Mouse (Mus musculus) heart, embryonic 11.5 days (tissue): Measurements from ENCODE around the gene Rab22a. TPM values are rescaled to one million over a fixed set of nuclear protein-coding genes. Genes with fewer than 3 reads are reported as not detected.
"Not testable (repeated sequence)": the region's sequence is repeated elsewhere in the genome, so short reads cannot be mapped to it uniquely, and the experiment has no call there.

ENCODE experiments used
- ATAC-seq: fragments of 200-750 bp; cut with Nextera tagmentation; replicated peaks from 2 replicates; pipeline ENCODE4 v1.8.0; 2017; ENCODE audit warnings: moderate library complexity; ENCODE audit not compliant: insufficient number of reproducible peaks, low FRiP score, low TSS enrichment
- H3K27ac ChIP-seq: fragments of 300-500 bp; sonication (generic); 2 replicates; pipeline ENCODE4 v1.5.1; 2014; ENCODE audit warnings: mild to moderate bottlenecking, low read depth, low read length
- H3K27me3 ChIP-seq: fragments of 300-500 bp; sonication (generic); 2 replicates; pipeline ENCODE4 v1.6.1; 2014; ENCODE audit warnings: mild to moderate bottlenecking, low read length, mixed read lengths; ENCODE audit not compliant: control insufficient read depth, insufficient read depth
- H3K36me3 ChIP-seq: fragments of 300-500 bp; sonication (generic); 2 replicates; pipeline ENCODE4 v1.6.1; 2014; ENCODE audit warnings: mild to moderate bottlenecking, low read length, moderate library complexity, mixed read lengths; ENCODE audit not compliant: control insufficient read depth, insufficient read depth
- H3K4me1 ChIP-seq: fragments of 300-500 bp; sonication (generic); 2 replicates; pipeline ENCODE4 v1.6.1; 2014; ENCODE audit warnings: low read length; ENCODE audit not compliant: control insufficient read depth, insufficient read depth
- H3K4me2 ChIP-seq: fragments of 300-500 bp; sonication (generic); 2 replicates; pipeline ENCODE4 v1.6.1; 2014; ENCODE audit warnings: mild to moderate bottlenecking, moderate library complexity
- H3K4me3 ChIP-seq: fragments of 300-500 bp; sonication (generic); 2 replicates; pipeline ENCODE4 v1.5.1; 2014; ENCODE audit warnings: low read depth, low read length
- H3K9ac ChIP-seq: fragments of 300-500 bp; sonication (generic); 2 replicates; pipeline ENCODE4 v1.6.1; 2014; ENCODE audit warnings: mild to moderate bottlenecking, low read depth, low read length, moderate library complexity
- H3K9me3 ChIP-seq: fragments of 300-500 bp; sonication (generic); replicated peaks from 2 replicates; pipeline ENCODE4 v1.6.1; 2016; ENCODE audit warnings: low read length; ENCODE audit not compliant: control insufficient read depth
- WGBS: fragments of 180-500 bp; shearing (Covaris S2); extraction: QIAGEN DNeasy Blood & Tissue Kit; methylation state at CpG from one replicate; pipeline ENCODE4 v1.1.7; 2014; ENCODE audit not compliant: insufficient replicate concordance; 5-methylcytosine and 5-hydroxymethylcytosine counted together
- polyA plus RNA-seq: library from polyadenylated mRNA; unstranded; fragments of >200 nt; fragmentation: Nextera tagmentation; extraction: Ambion mirVana; gene quantifications from 2 replicates; pipeline ENCODE4 v1.2.1, GENCODE M21; 2014

The Rab22a gene
- polyA plus RNA-seq, 1 experiment from 2014 or later = 30.6 TPM

GRCm38 (mm10) chr2:173716966-173717365 is 57.4 kb downstream of the Rab22a start:
- Histone ChIP-seq H3K9ac (no peak overlapping the region), H3K27ac (no peak overlapping the region), H3K4me3 (no peak overlapping the region), H3K9me3 (no peaks in the 10 kb centered on the region), H3K36me3 (no peaks in the 10 kb centered on the region), H3K4me2 (no peak overlapping the region), H3K27me3 (no peaks in the 10 kb centered on the region), H3K4me1 (no peaks in the 10 kb centered on the region)
- no peak for ATAC-seq
- WGBS = 88% methylated on average over 5 of the region's 5 CpGs

GRCm38 (mm10) chr2:173719115-173719514 is 59.6 kb downstream of the Rab22a start, which contains the start of gene 1700010B08Rik:
1700010B08Rik (plus strand) TSS chr2:173719415.
- not testable (repeated sequence) for H3K27me3 ChIP-seq, H3K9ac ChIP-seq, H3K4me2 ChIP-seq, H3K36me3 ChIP-seq, H3K4me3 ChIP-seq, H3K9me3 ChIP-seq, H3K4me1 ChIP-seq, H3K27ac ChIP-seq, ATAC-seq
- WGBS = 86% methylated on average over 6 of the region's 7 CpGs

GRCm38 (mm10) chr2:173722251-173722857 is 62.8 kb downstream of the Rab22a start:
- 70% methylated on average over 11 of the region's 11 CpGs for WGBS
- no peak for ATAC-seq

GRCm38 (mm10) chr2:173724382-173724781 is 64.8 kb downstream of the Rab22a start:
- Histone ChIP-seq H3K4me1 (no peaks in the 10 kb centered on the region), H3K4me3 (no peak overlapping the region), H3K27ac (no peak overlapping the region), H3K36me3 (no peaks in the 10 kb centered on the region), H3K9ac (no peak overlapping the region), H3K27me3 (no peaks in the 10 kb centered on the region), H3K9me3 (no peaks in the 10 kb centered on the region), H3K4me2 (no peak overlapping the region)
- 46% methylated on average over 14 of the region's 14 CpGs for WGBS
- no peak for ATAC-seq

More at GRCm38 (mm10) chr2:173722251-173722857, 62.8 kb downstream of the Rab22a start:
- no peak overlapping the region for H3K9ac ChIP-seq
- no peaks in the 10 kb centered on the region for H3K27me3 ChIP-seq
- no peaks in the 10 kb centered on the region for H3K36me3 ChIP-seq
- no peaks in the 10 kb centered on the region for H3K9me3 ChIP-seq
- no peak overlapping the region for H3K27ac ChIP-seq
- no peak overlapping the region for H3K4me2 ChIP-seq
- no peaks in the 10 kb centered on the region for H3K4me1 ChIP-seq
- H3K4me3 ChIP-seq = no peak overlapping the region

- Histone ChIP-seq H3K4me3 (no peak overlapping the region), H3K4me2 (no peak overlapping the region), H3K27me3 (no peaks in the 10 kb centered on the region), H3K27ac (no peak overlapping the region), H3K4me1 (0 out of 2 replicates have a peak, but pooled peaks cover 3% of the 10 kb centered on the region), H3K9ac (no peak overlapping the region), H3K9me3 (no peaks in the 10 kb centered on the region), H3K36me3 (no peaks in the 10 kb centered on the region)
- no peak for ATAC-seq
- WGBS = 69% methylated on average over 15 of the region's 15 CpGs
Observed at GRCm38 (mm10) chr2:173724940-173725807, 65.6 kb downstream of the Rab22a start.

- Histone ChIP-seq H3K36me3 (no peaks in the 10 kb centered on the region), H3K4me3 (no peak overlapping the region), H3K4me2 (no peak overlapping the region), H3K27ac (no peak overlapping the region), H3K27me3 (no peaks in the 10 kb centered on the region), H3K9me3 (no peaks in the 10 kb centered on the region), H3K4me1 (0 out of 2 replicates have a peak, but pooled peaks cover 7% of the 10 kb centered on the region), H3K9ac (no peak overlapping the region)
- no peak for ATAC-seq
- 89% methylated on average over 4 of the region's 4 CpGs for WGBS
Observed at GRCm38 (mm10) chr2:173725819-173726218, 66.3 kb downstream of the Rab22a start.

- H3K4me2 ChIP-seq = peak overlapping the region; percentile 35
- H3K9ac ChIP-seq = no peak overlapping the region
- no peaks in the 10 kb centered on the region for H3K36me3 ChIP-seq
- H3K27me3 ChIP-seq = no peaks in the 10 kb centered on the region
- 12% methylated on average over 9 of the region's 9 CpGs for WGBS
- H3K4me3 ChIP-seq = no peak overlapping the region
- H3K9me3 ChIP-seq = no peaks in the 10 kb centered on the region
- ATAC-seq = peak; percentile 58; the same call in 1 of the 2 replicates
- peak overlapping the region; percentile 41; the same call in 1 of the 2 replicates for H3K27ac ChIP-seq
- 0 out of 2 replicates have a peak, but pooled peaks cover 7% of the 10 kb centered on the region for H3K4me1 ChIP-seq
Observed at GRCm38 (mm10) chr2:173730444-173730966, 70.9 kb downstream of the Rab22a start.

GRCm38 (mm10) chr2:173734426-173734825 is 74.9 kb downstream of the Rab22a start:
- WGBS = 57% methylated on average over 2 of the region's 2 CpGs
- no peak overlapping the region for H3K4me3 ChIP-seq
- H3K27ac ChIP-seq = no peak overlapping the region
- H3K27me3 ChIP-seq = no peaks in the 10 kb centered on the region
- no peak overlapping the region for H3K4me2 ChIP-seq
- no peak for ATAC-seq
- H3K9ac ChIP-seq = no peak overlapping the region
- H3K36me3 ChIP-seq = no peaks in the 10 kb centered on the region
- H3K4me1 ChIP-seq = peaks cover 12% of the 10 kb centered on the region
- H3K9me3 ChIP-seq = no peaks in the 10 kb centered on the region
